Mouse (Mus musculus): ENCODE results near the gene Epb41l4b.

DNA sequence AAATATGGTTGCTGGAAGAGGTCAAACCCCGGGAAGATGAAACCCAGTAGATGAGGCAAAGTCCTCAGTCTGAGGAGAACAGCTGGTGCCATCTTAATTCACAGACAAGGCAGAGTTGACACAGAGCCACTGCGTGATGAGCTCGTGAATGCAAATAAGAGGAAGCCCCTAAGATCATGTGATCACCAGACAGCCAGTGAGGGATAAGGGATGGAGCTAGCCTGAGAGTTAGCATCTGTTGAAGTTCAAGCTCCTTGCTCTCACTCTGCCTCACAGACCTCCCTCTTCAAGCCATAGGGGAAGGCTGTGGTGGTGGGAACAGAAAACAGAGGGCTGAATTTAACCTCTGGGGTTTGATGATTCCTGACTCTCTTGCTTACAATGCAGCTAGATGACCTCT lies 22.4 kb upstream of the Epb41l4b start:
- TF ChIP-seq POLR2A (IDR thresholded peaks at IDR 0.05; ENCODE audit: low read depth, low read length) (no peak), CTCF (IDR thresholded peaks at IDR 0.05; ENCODE audit: borderline replicate concordance, insufficient read depth, low read length) (no peak)
